Mouse (Mus musculus): ENCODE results near the gene Fam19a5.

Fam19a5 gene

GRCm38 (mm10) chr15:87596731-87597130, 52.6 kb downstream of the Fam19a5 start:
- no peak for DNase-seq (ENCODE audit: low spot score in 2 of 2)

- no peak for DNase-seq (ENCODE audit: low spot score in 2 of 2)
Measured at GRCm38 (mm10) chr15:87597149-87597548, 53.0 kb downstream of the Fam19a5 start.

DNA sequence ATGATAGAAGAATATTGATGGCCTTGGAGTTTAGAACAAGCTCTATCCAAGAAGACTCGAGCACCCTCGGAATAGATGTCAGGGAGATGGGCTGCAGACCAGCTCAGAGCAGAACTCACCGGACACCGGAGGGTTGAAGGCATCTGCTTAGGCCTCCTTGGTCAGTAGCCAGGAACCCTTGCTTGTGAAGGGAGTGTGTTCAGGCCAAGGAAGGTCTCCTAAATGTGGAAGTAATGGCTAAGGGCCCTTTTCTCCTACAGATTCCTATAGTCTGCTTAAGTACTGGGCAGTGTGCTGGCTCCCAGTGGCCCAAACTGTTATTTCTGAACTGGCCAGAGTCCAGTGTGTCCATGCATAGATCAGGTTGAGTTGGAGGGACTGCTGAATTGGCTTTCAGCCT, 53.7 kb downstream of the Fam19a5 start:
- no peak for DNase-seq (ENCODE audit: low spot score in 2 of 2)

DNA sequence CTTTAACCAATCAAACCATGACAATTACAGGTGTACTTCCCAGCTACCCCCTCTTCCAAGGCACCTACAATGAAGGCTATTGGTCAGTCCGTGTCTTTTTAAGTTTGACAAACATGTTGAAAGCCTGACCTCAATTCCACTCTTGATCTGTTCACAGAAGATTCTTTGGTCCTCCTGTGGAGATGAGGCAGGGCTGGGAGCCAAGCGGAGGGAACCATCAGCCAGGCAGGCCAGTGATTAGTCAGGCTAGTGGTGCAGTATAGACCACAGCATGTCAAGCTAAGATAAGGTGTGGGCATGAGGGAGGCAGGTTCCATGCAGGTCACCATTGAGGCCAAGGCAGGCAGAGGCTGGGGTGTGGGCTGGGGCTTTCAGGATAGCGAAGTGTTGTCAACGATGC, 54.5 kb downstream of the Fam19a5 start:
- no peak for DNase-seq (ENCODE audit: low spot score in 2 of 2)

DNA sequence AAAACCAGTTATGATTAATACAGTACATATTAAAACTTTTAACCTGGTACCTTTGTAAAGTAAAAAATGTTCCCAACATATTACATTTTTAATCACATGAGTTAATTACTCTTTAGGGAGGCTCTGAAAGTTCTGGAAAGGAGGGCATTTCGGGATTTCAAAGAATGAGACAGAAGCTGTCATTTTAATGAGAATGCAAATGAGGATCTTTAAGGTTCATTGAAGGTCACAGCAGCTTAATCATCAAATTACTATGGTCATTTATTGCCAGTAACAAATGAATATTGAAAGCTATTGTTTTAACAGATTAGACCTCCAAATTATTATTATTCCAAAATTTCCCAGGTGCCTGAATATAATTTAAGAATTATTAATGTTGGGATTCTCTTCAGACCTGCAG, 59.2 kb downstream of the Fam19a5 start:
- no peak for DNase-seq (ENCODE audit: low spot score in 2 of 2)

GRCm38 (mm10) chr15:87605504-87606280, 61.6 kb downstream of the Fam19a5 start:
- no peak for DNase-seq (ENCODE audit: low spot score in 2 of 2)

DNA sequence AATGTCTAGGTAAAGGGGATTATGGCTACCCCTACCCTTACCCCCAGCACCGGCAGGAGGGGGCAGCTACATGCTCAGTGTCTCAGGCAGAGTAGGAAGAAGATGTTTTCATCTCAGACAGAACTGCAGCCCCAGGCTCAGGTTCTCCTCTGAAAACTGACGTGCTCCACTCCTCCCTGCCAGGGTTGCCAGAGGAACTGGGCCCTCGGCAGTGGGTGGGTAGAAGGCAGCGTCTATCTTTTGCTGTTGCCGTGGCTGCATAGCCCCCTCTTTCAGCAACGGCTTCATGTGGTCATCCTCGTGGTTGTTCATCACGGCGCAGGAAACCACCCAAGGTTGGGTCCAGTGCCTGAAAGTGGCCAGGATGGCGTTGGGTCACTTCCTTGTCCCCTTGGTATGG, 62.6 kb downstream of the Fam19a5 start:
- DNase-seq (ENCODE audit: low spot score in 2 of 2): no peak

GRCm38 (mm10) chr15:87609236-87609635, 65.1 kb downstream of the Fam19a5 start:
- DNase-seq (ENCODE audit: low spot score in 2 of 2): no peak

DNA sequence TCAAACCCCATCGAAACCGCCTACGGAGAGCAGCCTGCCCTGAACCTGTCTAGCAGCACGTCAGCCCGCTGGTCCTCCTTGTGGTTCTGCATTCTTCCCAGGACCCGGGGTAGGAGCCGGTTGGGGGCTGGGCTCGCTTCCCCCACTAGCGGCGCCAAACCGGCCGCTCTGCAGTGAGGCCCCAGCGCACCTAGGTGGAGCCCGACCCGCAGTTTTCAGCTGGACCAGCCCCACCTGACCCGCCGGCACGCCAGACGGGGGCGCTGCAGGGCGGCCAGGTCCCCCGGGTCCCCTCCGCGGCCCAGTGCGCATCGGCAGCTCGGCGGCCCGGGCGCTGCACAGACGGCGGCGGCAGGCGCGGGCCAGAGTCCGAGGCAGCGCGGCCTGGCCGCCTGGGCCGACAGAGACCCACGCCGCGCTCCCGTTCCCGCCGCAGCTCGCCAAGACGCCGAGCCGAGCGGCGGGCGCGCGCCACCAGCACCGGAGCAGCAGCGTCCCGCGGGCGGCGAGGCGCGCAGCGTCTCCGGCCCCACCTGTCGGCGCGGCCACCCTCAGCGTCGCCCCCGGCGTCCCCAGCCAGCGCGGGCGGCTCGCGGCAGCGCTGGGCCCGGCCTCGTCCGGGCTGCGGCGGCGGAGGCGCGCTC, 80.0 kb downstream of the Fam19a5 start:
- DNase-seq (ENCODE audit: low spot score in 2 of 2): no peak

DNA sequence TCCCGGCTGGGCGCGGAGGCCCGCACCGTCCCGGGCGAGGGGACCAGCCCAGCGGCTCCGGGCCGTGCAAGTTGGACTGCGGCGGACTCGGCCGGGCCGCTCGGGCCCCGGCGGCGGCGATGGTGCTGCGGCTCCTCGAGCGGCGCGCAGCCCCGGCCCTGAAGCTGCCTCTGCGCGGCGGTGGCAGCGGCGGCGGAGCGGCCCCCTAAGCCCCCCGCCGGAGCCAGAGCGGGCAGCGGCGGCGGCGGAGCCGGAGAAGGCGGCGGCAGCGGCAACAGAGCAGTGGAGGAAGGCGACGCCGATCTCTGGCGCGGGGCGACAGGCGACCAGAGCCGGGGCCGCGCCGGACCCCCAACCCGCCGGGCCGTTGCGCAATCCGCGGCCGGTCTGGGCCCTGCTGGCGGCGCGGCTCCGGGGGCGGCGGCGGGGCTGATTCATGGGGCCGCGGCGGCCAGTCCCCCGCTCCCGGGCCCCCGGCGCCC, 80.6 kb downstream of the Fam19a5 start:
- DNase-seq (ENCODE audit: low spot score in 2 of 2): no peak

- DNase-seq (ENCODE audit: low spot score in 2 of 2): no peak
Measured at GRCm38 (mm10) chr15:87625236-87626023, 81.3 kb downstream of the Fam19a5 start.

GRCm38 (mm10) chr15:87635272-87635671, 91.2 kb downstream of the Fam19a5 start:
- DNase-seq (ENCODE audit: low spot score in 2 of 2): no peak

DNA sequence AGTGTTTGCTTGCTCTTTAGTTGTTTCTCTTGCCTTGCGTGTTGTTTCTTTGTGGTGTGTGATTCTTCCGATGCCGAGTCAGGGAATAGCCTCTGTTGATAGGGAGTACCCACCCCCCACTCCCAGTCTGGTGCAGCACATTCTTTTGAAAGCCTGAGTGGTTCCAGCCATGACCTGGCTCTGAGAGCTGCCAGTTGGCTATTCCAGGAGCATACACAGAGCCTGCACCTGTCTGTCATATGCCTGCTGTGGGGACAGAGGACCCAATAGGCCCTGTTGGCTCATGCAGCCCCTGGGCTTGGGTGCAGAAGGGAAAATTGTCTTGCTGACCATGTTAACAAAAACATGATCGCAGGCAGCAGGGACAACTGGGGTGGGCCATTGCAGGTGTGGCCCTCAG, 92.3 kb downstream of the Fam19a5 start:
- no peak for DNase-seq (ENCODE audit: low spot score in 2 of 2)

DNA sequence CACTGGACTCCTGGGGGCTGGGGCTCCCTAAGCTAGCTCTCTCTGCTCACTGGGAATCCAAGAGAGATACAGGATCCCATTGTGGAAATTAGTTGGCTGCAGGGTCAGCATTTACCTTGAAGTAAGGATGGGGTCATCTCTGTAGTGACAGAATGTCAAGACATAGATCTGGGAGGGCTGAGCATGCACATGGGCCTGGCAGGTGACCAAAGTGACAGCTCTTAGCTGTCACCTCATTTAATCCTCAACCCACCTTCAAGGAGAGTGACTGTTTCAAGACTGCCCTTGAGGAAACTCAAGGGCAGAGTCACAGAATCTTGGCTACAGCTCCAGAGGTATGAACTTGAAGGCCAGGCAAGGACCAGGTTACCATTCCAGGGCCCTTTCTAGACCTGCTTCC, 93.1 kb downstream of the Fam19a5 start:
- DNase-seq (ENCODE audit: low spot score in 2 of 2): no peak

GRCm38 (mm10) chr15:87638270-87638669, 94.2 kb downstream of the Fam19a5 start:
- no peak for DNase-seq (ENCODE audit: low spot score in 2 of 2)

GRCm38 (mm10) chr15:87646313-87647061, 102.4 kb downstream of the Fam19a5 start:
- no peak for DNase-seq (ENCODE audit: low spot score in 2 of 2)

DNA sequence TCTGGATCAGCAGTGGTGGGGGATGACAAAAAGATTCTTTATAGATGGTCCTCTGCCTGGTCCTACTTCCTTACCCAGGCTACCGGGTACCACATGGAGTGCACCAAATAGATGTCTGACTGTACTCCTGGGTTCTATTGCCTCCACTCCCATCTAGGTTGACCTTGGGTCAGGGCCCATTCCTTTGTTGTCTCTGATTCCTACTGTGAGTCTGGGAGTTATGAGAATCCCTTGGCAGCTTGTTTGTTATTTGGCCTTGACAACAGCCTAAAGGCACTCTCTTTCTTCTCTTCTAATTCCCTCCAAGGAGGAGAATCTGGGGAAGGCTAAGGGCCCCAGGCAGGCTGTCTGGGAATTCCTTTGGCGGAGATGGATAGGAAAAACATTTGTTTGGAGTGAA, 105.6 kb downstream of the Fam19a5 start:
- DNase-seq (ENCODE audit: low spot score in 2 of 2): no peak

- no peak for DNase-seq (ENCODE audit: low spot score in 2 of 2)
Measured at GRCm38 (mm10) chr15:87654551-87654950, 110.5 kb downstream of the Fam19a5 start.

DNA sequence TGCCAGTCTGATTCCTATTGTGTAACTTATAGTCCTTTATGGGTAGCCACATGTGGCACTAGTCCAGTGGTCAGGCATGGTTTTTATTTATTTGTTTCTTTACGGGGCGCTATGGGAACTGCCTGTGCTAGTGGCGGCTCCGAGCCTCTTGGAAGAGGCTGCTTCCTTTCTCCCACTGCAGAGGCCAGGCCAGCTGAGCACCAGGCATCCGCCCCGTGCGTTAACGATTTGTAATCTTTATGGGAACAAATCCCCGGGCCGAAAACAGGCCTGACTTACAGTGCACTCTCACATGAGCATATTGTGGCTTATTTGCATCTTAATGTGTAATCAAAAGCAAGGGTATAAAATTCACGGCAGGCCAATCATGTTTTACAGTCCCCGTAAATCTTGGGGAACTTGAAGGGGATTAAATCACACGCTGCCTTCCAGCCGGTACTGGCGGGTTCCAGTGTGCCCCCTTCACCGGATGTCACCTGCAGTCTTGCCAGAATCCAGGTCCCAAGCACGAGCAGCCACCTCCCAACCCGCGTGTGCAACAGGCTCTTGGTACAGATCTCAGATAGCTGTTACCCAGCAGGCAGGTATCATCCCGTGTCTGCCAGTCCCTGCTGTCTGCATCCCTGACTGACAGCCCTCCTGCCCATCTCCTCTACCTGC, 112.5 kb downstream of the Fam19a5 start:
- DNase-seq (ENCODE audit: low spot score in 2 of 2): no peak

- no peak for DNase-seq (ENCODE audit: low spot score in 2 of 2)
Measured at GRCm38 (mm10) chr15:87659729-87660128, 115.6 kb downstream of the Fam19a5 start.

DNA sequence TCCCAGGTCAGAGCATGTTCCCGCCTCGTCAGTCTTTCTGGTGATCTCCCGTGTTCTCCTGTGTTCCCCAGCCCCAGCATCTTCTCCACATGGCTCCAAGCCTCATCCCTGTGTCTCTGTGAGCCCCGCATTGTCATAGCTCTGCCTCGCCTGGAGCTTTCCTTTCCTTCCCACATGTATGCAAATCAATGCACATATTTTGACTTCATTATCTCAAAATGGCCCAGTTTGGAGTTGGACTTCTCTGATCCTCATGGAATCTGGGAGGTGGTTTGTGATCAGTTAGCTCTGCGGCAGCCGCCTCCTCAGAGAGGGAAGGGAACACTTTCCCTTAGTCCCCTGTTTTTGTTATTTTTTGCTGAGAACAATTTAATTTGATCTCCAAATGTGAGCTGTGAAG, 117.9 kb downstream of the Fam19a5 start:
- DNase-seq (ENCODE audit: low spot score in 2 of 2): no peak

All from spleen, postnatal 36 days (tissue).